Mouse (Mus musculus): ENCODE data around the gene Cct2. TPM values are rescaled to one million over a fixed set of nuclear protein-coding genes. Genes with fewer than 3 reads are reported as not detected.
A peak's percentile ranks its signal among the peaks of the same experiment; 100 is the strongest.

Gene Cct2
- polyA plus RNA-seq, 1 experiment from 2014 or later: 213 TPM

- H3K9me3 ChIP-seq (ENCODE audit: control insufficient read depth, low read length): no peaks in the 10 kb centered on the region
- H3K27me3 ChIP-seq (ENCODE audit: control insufficient read depth, insufficient read depth, low read depth, low read length): no peaks in the 10 kb centered on the region
- no peak overlapping the region for H3K4me2 ChIP-seq (ENCODE audit: low read depth, low read length)
- 80% methylated on average over 2 of the region's 2 CpGs for WGBS
- no peak overlapping the region for H3K9ac ChIP-seq (ENCODE audit: low read length)
- peaks cover 18% of the 10 kb centered on the region for H3K4me1 ChIP-seq (replicated peaks; ENCODE audit: control insufficient read depth, insufficient read depth, low read length)
- no peak overlapping the region for H3K27ac ChIP-seq (ENCODE audit: low read length)
- ATAC-seq (ENCODE audit: low read depth): no peak
- H3K4me3 ChIP-seq (ENCODE audit: low read length): no peak overlapping the region
- H3K36me3 ChIP-seq (ENCODE audit: control insufficient read depth, insufficient read depth, low read length): no peaks in the 10 kb centered on the region
Measured at GRCm38 (mm10) chr10:117097116-117097698, 33.6 kb upstream of the Cct2 start.

GRCm38 (mm10) chr10:117096096-117096495 is 32.5 kb upstream of the Cct2 start:
- no peak overlapping the region for H3K4me2 ChIP-seq (ENCODE audit: low read depth, low read length)
- H3K9me3 ChIP-seq (ENCODE audit: control insufficient read depth, low read length): no peaks in the 10 kb centered on the region
- no peak overlapping the region for H3K4me3 ChIP-seq (ENCODE audit: low read length)
- WGBS: 83% methylated on average over 6 of the region's 6 CpGs
- no peaks in the 10 kb centered on the region for H3K36me3 ChIP-seq (ENCODE audit: control insufficient read depth, insufficient read depth, low read length)
- no peak for ATAC-seq (ENCODE audit: low read depth)
- H3K27ac ChIP-seq (ENCODE audit: low read length): no peak overlapping the region
- H3K27me3 ChIP-seq (ENCODE audit: control insufficient read depth, insufficient read depth, low read depth, low read length): no peaks in the 10 kb centered on the region
- H3K4me1 ChIP-seq (replicated peaks; ENCODE audit: control insufficient read depth, insufficient read depth, low read length): peaks cover 18% of the 10 kb centered on the region
- no peak overlapping the region for H3K9ac ChIP-seq (ENCODE audit: low read length)

DNA sequence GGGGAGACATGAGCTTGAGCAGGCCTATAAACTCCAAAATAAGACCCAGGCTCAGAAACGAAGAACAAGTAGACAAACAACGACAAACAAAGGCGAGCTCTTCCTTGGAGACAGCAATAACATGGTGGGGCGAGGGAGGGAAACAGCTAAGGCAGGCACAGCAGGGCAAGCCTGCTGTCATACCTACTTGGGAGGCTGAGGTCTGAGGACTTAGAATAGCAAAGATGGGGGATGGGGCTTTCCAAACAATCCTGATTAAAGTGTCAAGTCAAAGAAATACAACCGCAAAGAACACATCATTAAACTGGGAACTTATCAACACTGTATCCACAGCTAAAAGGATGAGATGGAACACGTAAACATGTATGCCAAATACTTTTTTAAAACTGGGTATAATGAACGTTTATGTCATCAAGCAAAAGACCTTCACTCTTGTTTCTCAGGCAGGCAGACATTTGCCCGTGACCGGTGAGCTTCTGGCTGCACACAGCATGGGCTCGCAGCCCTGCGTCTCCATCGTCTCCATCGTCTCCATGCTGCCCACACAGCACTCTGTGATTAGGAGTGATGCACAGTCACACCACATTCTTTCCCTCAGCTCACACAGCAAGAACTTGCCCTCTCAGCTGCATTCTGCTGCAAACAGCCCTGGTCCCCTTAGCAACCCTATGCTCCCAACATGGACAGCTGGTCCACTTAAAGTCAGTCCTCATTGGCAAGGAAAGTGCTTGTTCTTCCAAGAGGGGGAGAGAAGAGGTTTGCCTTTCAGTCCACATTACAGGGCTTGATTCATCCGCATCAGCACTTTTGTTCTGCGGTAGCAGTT is 31.1 kb upstream of the Cct2 start:
- Histone ChIP-seq H3K36me3 (ENCODE audit: control insufficient read depth, insufficient read depth, low read length) (no peaks in the 10 kb centered on the region), H3K4me1 (replicated peaks; ENCODE audit: control insufficient read depth, insufficient read depth, low read length) (peaks cover 18% of the 10 kb centered on the region), H3K9ac (ENCODE audit: low read length) (peak overlapping the region; percentile 35; the same call in 1 of the 2 replicates), H3K27me3 (ENCODE audit: control insufficient read depth, insufficient read depth, low read depth, low read length) (no peaks in the 10 kb centered on the region), H3K27ac (ENCODE audit: low read length) (peak overlapping the region; percentile 91), H3K4me2 (ENCODE audit: low read depth, low read length) (no peak overlapping the region), H3K4me3 (ENCODE audit: low read length) (no peak overlapping the region), H3K9me3 (ENCODE audit: control insufficient read depth, low read length) (no peaks in the 10 kb centered on the region)
- WGBS: 19% methylated on average over 15 of the region's 15 CpGs
- peak; percentile 97 for ATAC-seq (ENCODE audit: low read depth)

DNA sequence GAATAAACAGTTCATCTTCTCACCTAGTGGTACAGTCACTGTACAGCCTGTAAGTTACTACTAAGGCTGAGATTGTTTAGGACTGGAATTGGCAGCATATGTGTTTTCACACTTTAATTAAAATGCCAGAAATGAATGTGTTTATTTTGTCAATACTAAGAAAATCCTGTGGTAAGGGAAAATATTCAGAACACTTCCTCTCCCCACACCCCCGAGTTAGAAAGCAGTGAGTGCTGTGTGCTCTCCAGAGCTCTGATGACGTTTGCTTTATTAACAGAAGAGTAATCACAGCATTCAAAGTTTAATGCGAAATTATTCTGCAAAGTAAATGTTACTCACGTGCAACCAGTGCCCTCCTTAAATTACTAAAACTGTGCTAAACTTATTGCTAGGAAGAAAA is 26.0 kb upstream of the Cct2 start:
- 0 out of 2 replicates have a peak, but pooled peaks cover 2% of the 10 kb centered on the region for H3K36me3 ChIP-seq (ENCODE audit: control insufficient read depth, insufficient read depth, low read length)

DNA sequence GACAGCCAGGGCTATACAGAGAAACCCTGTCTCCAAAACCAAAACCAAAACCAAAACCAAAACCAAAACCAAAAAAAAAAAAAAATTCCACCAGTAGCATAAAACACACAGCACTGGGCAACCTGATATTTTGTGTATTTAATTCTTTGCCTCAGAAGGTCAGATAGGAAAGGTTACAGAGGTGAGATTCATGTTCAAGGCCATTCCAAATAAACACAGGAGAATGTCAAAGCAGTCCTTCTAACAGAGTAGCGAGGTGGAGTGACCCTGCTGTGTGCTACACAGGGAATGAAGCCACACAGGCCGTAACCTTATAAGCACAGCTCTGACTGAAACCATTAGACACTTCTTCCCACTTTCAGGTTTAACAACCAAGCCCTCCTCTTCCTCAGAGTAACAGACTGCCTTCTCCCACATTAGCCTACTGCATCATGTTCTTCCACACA is 18.3 kb upstream of the Cct2 start:
- H3K4me1 ChIP-seq (replicated peaks; ENCODE audit: control insufficient read depth, insufficient read depth, low read length): no peaks in the 10 kb centered on the region
- no peak overlapping the region for H3K9ac ChIP-seq (ENCODE audit: low read length)
- WGBS: 81% methylated on average over 2 of the region's 2 CpGs
- H3K9me3 ChIP-seq (ENCODE audit: control insufficient read depth, low read length): no peaks in the 10 kb centered on the region
- no peak overlapping the region for H3K27ac ChIP-seq (ENCODE audit: low read length)
- H3K27me3 ChIP-seq (ENCODE audit: control insufficient read depth, insufficient read depth, low read depth, low read length): no peaks in the 10 kb centered on the region
- no peak overlapping the region for H3K4me2 ChIP-seq (ENCODE audit: low read depth, low read length)
- H3K4me3 ChIP-seq (ENCODE audit: low read length): no peak overlapping the region
- H3K36me3 ChIP-seq (ENCODE audit: control insufficient read depth, insufficient read depth, low read length): peaks cover 30% of the 10 kb centered on the region
- no peak for ATAC-seq (ENCODE audit: low read depth)

More for the DNA sequence above, 26.0 kb upstream of the Cct2 start:
- H3K9me3 ChIP-seq (ENCODE audit: control insufficient read depth, low read length): no peaks in the 10 kb centered on the region
- no peak overlapping the region for H3K4me2 ChIP-seq (ENCODE audit: low read depth, low read length)
- H3K27ac ChIP-seq (ENCODE audit: low read length): no peak overlapping the region
- no peak overlapping the region for H3K9ac ChIP-seq (ENCODE audit: low read length)
- no peak for ATAC-seq (ENCODE audit: low read depth)
- no peak overlapping the region for H3K4me3 ChIP-seq (ENCODE audit: low read length)
- no peaks in the 10 kb centered on the region for H3K27me3 ChIP-seq (ENCODE audit: control insufficient read depth, insufficient read depth, low read depth, low read length)
- H3K4me1 ChIP-seq (replicated peaks; ENCODE audit: control insufficient read depth, insufficient read depth, low read length): peaks cover 9% of the 10 kb centered on the region
- WGBS: 46% methylated on average over 4 of the region's 4 CpGs

- no peak overlapping the region for H3K27ac ChIP-seq (ENCODE audit: low read length)
- no peak overlapping the region for H3K4me3 ChIP-seq (ENCODE audit: low read length)
- H3K9me3 ChIP-seq (ENCODE audit: control insufficient read depth, low read length): no peaks in the 10 kb centered on the region
- no peak overlapping the region for H3K4me2 ChIP-seq (ENCODE audit: low read depth, low read length)
- no peaks in the 10 kb centered on the region for H3K4me1 ChIP-seq (replicated peaks; ENCODE audit: control insufficient read depth, insufficient read depth, low read length)
- H3K9ac ChIP-seq (ENCODE audit: low read length): no peak overlapping the region
- peaks cover 35% of the 10 kb centered on the region for H3K36me3 ChIP-seq (ENCODE audit: control insufficient read depth, insufficient read depth, low read length)
- no peak for ATAC-seq (ENCODE audit: low read depth)
- WGBS: 65% methylated on average over 4 of the region's 4 CpGs
- no peaks in the 10 kb centered on the region for H3K27me3 ChIP-seq (ENCODE audit: control insufficient read depth, insufficient read depth, low read depth, low read length)
Measured at GRCm38 (mm10) chr10:117081326-117081725, 17.7 kb upstream of the Cct2 start.

DNA sequence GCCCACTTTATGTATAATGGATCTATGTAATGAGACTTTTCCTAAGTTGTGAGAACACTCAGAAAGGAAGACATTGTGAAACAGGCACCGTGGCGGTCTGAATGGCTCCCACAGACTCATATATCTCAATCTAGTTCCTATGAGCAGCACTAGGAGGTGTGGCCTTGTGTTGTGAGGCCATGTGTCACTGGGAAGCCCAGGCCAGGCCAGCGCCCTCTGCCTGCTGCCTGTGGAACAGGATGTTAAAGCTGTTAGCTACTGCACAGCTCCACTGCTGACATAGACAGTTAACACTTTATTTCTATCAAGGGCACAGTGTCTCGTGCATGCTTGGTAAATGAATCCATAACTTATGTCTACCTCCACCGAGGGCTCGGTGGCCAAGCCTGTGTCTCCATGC is 14.7 kb upstream of the Cct2 start:
- WGBS: 67% methylated on average over 6 of the region's 6 CpGs

GRCm38 (mm10) chr10:117073176-117073575 is 9.6 kb upstream of the Cct2 start:
- WGBS: 60% methylated on average over 7 of the region's 7 CpGs
- Histone ChIP-seq H3K36me3 (ENCODE audit: control insufficient read depth, insufficient read depth, low read length) (peaks cover 37% of the 10 kb centered on the region), H3K27me3 (ENCODE audit: control insufficient read depth, insufficient read depth, low read depth, low read length) (no peaks in the 10 kb centered on the region), H3K4me1 (replicated peaks; ENCODE audit: control insufficient read depth, insufficient read depth, low read length) (no peaks in the 10 kb centered on the region), H3K27ac (ENCODE audit: low read length) (no peak overlapping the region), H3K4me3 (ENCODE audit: low read length) (no peak overlapping the region), H3K9me3 (ENCODE audit: control insufficient read depth, low read length) (no peaks in the 10 kb centered on the region), H3K9ac (ENCODE audit: low read length) (no peak overlapping the region), H3K4me2 (ENCODE audit: low read depth, low read length) (no peak overlapping the region)
- ATAC-seq (ENCODE audit: low read depth): no peak

More for the DNA sequence above, 14.7 kb upstream of the Cct2 start:
- peaks cover 46% of the 10 kb centered on the region for H3K36me3 ChIP-seq (ENCODE audit: control insufficient read depth, insufficient read depth, low read length)
- no peak overlapping the region for H3K4me2 ChIP-seq (ENCODE audit: low read depth, low read length)
- no peaks in the 10 kb centered on the region for H3K27me3 ChIP-seq (ENCODE audit: control insufficient read depth, insufficient read depth, low read depth, low read length)
- H3K9ac ChIP-seq (ENCODE audit: low read length): no peak overlapping the region
- H3K4me3 ChIP-seq (ENCODE audit: low read length): no peak overlapping the region
- no peak overlapping the region for H3K27ac ChIP-seq (ENCODE audit: low read length)
- H3K9me3 ChIP-seq (ENCODE audit: control insufficient read depth, low read length): no peaks in the 10 kb centered on the region
- H3K4me1 ChIP-seq (replicated peaks; ENCODE audit: control insufficient read depth, insufficient read depth, low read length): no peaks in the 10 kb centered on the region
- ATAC-seq (ENCODE audit: low read depth): peak; percentile 54; the same call in 1 of the 2 replicates

DNA sequence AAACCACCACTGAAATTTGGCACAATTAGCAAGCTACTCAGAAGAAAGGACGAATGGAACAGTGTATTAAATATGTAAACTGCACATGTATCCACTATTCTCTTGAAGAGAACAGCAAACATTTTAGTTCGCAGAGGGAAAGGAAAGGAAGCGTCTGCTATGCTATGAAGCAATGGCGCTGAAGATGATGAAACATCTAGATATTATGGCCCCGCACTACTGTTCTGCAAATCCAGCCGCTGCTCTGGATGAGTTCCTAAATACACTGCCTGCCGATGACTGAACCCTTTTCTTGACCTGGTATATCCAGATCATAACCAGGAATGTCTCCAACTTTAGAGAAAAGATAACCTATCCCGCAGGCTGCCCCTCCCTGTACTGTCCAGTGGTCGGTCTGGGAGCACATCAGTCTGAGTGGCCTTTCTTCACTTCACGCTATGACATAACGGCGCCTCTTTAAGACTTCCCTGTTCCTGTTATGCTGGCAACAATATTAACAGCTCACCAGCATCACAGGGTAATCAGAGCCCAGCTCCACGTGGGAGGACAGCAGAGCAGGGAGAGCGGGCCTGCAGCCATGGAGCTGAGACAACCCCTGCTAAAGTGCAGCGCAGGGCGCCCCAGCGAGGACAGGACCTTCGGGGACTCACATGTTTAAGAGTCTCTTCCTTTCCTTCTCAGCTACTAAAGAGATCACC is 8.7 kb upstream of the Cct2 start:
- no peak overlapping the region for H3K4me3 ChIP-seq (ENCODE audit: low read length)
- no peaks in the 10 kb centered on the region for H3K4me1 ChIP-seq (replicated peaks; ENCODE audit: control insufficient read depth, insufficient read depth, low read length)
- H3K9me3 ChIP-seq (ENCODE audit: control insufficient read depth, low read length): no peaks in the 10 kb centered on the region
- H3K36me3 ChIP-seq (ENCODE audit: control insufficient read depth, insufficient read depth, low read length): peaks cover 37% of the 10 kb centered on the region
- 85% methylated on average over 18 of the region's 18 CpGs for WGBS
- H3K27me3 ChIP-seq (ENCODE audit: control insufficient read depth, insufficient read depth, low read depth, low read length): no peaks in the 10 kb centered on the region
- no peak overlapping the region for H3K4me2 ChIP-seq (ENCODE audit: low read depth, low read length)
- 0 out of 2 replicates have a peak, but pooled peaks have one; percentile 26 for ATAC-seq (ENCODE audit: low read depth)
- no peak overlapping the region for H3K27ac ChIP-seq (ENCODE audit: low read length)
- H3K9ac ChIP-seq (ENCODE audit: low read length): no peak overlapping the region
